Mouse (Mus musculus): ENCODE measurements around the gene Mybl2.

The Mybl2 gene

DNA sequence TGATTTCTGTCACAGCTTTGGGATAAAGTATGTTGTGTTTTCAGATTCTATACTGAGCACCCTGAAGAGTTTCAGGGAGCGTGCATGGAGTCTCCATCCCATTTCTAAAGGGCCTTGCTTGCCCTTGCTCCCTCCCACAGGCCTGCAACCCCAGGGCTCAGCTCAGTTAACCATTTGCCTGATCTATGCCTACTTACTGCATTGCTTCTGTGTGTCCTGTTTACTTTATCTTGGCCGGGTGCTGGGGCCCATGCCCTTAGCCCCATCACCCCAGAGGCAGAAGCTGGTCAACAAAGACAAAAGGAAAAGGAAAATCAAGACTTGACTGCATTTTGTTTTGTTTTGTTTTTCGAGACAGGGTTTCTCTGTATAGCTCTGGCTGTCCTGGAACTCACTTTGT is 17.1 kb downstream of the Mybl2 start:
- DNase-seq (ENCODE audit: low spot score in 2 of 2), result no peak

DNA sequence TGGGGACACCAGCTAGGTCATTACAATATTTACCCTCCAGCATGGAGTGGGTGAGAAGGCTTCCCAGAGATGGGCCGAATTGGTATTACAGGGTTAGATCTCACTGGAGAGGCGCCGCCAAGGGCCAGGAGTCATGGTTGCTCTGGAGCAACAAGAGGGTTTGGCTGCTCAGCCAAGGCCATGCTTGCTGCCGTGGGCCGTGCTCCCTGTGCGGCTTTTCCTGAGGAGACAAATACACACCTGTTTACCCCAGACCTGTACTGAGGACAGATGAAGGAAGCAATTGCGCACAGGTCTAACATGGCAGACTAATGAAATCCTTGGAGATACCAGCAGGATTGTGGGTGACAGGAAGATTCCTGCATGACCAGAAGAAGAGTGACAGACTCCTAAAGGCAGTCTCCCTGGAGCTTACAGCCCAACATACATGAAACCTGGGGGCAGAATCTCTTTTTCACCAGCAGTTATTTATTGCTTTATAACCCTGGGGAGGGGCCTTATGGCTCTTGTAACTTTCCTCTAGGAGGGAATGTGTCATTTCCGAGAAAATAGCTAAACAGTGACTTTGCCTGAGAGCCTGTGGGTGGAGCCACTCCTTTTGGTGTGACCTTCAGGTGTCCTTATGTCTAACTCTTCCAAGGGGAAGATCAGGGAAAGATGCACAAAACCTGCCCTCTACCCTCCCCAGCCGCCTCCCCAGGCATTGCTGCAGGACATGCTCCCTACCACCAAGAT is 18.7 kb downstream of the Mybl2 start:
- no peak for DNase-seq (ENCODE audit: low spot score in 2 of 2)

GRCm38 (mm10) chr2:163074006-163074405 is 19.5 kb downstream of the Mybl2 start:
- no peak for DNase-seq (ENCODE audit: low spot score in 2 of 2)

DNA sequence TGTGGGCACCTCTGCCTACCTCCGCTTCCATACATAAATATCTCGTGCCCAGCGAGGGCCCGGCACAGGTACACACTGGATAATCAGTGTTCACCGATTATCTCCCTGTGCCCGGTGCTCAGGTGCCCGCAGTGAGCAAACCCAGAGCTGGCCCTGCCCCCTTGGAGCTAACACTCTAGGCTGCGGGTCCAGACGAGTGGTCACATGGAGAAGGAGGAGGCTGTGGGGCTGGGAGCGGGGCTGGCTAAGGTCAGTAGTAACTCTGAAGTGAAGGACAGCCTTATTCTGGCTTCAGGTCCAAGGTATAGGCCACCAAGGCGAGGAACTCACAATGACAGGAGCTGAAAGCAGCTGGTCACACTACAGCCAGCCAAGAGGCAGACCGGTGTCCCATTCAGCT is 20.3 kb downstream of the Mybl2 start:
- no peak for DNase-seq (ENCODE audit: low spot score in 2 of 2)

DNA sequence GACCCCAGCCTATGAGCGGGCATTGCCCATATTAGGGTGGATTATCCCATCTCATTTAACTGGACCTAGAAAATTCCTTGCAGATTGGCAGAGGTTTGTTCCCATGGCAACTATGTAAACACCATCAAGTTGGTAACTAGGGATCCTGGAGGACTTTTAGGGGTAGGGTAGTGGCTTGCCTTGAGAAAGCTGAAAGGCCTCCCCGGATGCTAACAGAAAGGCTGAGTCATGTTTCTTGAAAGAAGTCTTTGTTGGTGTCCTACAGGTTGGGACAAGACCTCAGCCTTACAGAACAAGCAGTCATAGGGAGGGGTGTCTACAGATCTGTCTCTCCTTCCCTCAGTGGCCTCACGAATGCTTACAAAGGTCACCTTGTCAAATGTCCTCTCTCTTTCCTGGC is 20.7 kb downstream of the Mybl2 start:
- DNase-seq (ENCODE audit: low spot score in 2 of 2), result no peak

DNA sequence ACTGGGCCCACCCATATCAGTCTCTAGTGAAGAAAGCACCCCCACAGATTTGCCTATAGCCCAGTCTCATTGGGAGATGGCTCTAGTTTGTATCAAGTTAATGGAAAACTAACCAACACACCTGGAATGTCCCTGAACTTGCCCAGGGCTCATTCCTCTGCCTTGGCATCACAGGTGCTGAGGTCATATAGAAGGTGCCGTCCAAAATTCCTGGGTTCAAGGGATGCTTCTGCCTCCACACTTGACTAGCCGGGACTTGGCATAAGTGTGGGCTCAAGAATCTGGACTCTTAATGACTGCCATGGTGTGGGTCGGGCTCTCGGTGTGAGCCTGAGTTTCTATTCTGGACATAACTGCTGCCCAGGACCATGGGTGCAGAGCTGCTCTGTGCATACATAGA is 24.6 kb downstream of the Mybl2 start:
- DNase-seq (ENCODE audit: low spot score in 2 of 2), result no peak

DNA sequence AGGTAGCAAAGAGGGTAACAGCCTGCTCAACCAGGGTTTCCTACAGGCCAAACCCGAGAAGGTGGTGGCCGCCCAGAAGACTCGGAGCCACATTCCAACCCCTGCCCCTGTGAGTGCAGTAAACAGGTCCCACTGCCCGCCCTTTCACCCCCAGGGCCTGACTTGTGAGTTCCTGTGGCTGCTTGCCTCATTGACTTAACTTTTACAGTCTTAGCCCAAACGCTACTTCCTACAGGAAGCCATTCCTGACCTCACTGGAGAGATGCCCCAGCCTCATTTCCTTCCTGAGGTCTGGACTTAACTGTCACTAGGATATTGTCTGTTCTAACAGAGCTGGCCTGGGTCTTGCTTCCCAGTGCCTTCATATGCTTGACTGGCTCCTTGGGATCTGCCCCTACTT is 28.1 kb downstream of the Mybl2 start:
- no peak for DNase-seq (ENCODE audit: low spot score in 2 of 2)

- DNase-seq (ENCODE audit: low spot score in 2 of 2), result no peak
Measured at GRCm38 (mm10) chr2:163084519-163084918, 30.0 kb downstream of the Mybl2 start.

- no peak for DNase-seq (ENCODE audit: low spot score in 2 of 2)
Measured at GRCm38 (mm10) chr2:163085047-163085446, 30.6 kb downstream of the Mybl2 start.

DNA sequence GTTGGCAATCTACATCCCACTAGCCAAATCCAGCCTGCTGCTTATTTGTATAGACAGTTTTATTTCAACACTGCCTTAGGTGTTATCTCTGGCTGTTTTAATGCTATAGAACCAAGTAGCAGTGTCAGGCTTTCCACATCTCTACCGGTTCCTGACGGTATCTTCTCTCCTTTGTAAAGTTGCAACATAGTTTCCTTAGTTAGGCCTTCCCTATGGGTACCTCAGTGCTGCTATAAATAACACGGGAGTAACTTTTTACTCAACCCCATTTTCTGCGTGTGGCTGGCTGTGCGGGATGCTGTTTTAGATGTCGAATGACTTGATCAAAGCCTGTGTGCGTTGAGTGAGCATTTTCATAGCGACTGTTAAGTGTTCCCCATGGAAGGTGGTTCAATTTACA is 32.1 kb downstream of the Mybl2 start:
- DNase-seq (ENCODE audit: low spot score in 2 of 2), result no peak

- no peak for DNase-seq (ENCODE audit: low spot score in 2 of 2)
Measured at GRCm38 (mm10) chr2:163087728-163088127, 33.2 kb downstream of the Mybl2 start, which contains the start of gene Gtsf1l. Gene Gtsf1l, minus strand, starts transcription at chr2:163087855.

DNA sequence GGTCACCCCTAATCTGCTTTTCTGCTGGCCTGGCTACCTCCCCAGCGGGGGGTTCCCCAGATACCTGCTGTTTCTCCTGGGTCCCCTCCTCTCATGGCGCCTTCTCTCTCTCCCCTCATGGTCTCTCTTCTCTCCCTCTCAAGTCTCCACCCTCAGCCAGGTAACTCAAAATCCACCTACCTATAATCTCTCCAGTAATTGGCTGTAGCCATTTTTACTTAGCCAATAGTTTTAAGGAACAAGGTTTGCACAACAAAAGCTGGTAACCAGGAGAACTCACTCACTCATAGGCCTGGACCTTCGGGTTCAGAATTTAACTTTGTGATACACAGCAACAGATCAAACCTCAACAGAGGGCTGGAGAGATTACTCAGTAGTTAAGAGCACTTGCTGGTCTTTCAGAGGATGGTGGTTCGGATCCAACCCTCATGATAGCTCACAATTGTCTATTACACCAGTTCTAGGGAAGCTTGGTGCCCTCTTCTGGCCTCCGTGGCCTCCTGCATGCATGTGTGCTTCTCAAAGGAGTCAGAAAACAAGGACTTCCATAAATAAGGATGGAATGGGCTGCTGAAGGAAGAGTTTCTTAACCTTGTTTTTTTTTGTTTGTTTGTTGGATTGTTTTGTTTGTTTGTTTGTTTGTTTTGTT is 35.1 kb downstream of the Mybl2 start:
- no peak for DNase-seq (ENCODE audit: low spot score in 2 of 2)

DNA sequence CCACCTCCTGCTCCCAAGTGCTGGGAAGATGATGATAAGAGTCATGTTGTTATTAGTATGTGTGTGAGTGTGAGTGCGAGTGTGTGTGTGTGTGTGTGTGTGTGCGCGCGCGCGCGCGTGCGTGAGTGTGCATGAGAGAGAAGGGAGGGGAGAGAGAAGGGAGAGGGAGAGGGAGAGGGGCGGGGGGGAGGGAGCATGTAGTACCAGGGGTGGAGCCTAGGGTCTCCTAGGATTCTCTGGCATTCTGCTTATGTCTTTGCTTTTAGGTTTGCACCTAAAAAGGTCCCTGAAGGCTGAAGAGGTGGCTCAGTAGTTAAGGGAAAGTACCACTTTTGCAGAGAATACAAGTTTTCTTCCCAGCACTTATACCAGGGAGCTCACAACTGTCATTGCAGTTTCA is 40.4 kb downstream of the Mybl2 start:
- no peak for DNase-seq (ENCODE audit: low spot score in 2 of 2)

DNA sequence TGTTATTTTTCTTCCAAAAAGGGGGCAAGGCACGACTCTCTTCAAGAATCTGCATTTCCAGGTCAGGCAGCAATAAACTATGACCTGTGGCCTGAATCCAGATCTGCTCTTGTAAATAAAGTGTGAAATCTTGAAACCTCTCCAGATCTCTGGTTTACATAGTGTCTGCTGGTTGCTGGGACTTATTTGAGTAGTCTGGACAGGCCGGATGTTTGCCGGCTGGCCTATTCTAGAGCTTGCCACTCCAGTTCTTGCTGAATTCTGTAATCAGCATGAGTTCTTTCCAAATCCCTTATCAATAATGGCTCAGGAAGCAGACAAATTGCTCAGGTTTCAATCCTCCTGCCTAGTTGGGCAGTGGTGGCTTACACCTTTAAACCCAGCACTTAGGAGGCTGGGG is 41.3 kb downstream of the Mybl2 start:
- no peak for DNase-seq (ENCODE audit: low spot score in 2 of 2)

- no peak for DNase-seq (ENCODE audit: low spot score in 2 of 2)
Measured at GRCm38 (mm10) chr2:163099919-163100318, 45.4 kb downstream of the Mybl2 start.

- DNase-seq (ENCODE audit: low spot score in 2 of 2), result no peak
Measured at GRCm38 (mm10) chr2:163100551-163100950, 46.1 kb downstream of the Mybl2 start.

DNA sequence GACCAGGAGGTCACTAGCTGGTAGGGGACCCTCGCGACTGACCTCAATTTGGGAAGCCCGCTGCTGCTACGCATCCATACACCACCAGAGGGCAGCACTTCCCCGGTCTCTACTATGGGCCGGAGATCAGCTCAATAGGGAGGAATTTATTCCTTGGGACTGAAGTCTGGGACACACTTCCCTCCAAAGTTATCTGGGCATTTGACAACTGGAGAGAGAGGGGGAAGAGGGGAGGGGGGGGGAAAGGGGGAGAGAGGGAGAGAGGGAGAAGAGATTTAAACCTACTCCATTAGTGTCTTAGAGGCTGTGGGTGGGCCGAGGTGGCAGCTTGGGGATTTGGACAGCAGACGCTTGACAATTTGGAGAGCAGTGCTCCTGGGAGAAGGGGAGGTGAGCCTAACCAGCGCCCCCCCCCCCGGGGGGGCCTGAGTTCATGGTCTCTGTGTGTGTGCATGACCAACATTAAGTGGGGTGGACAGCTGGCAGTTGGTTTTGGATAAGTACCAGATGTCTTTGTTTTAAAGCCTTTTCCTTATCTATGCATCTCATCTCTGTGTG is 47.2 kb downstream of the Mybl2 start:
- peak; percentile 7 to 17 for DNase-seq (ENCODE audit: low spot score in 2 of 2)

DNA sequence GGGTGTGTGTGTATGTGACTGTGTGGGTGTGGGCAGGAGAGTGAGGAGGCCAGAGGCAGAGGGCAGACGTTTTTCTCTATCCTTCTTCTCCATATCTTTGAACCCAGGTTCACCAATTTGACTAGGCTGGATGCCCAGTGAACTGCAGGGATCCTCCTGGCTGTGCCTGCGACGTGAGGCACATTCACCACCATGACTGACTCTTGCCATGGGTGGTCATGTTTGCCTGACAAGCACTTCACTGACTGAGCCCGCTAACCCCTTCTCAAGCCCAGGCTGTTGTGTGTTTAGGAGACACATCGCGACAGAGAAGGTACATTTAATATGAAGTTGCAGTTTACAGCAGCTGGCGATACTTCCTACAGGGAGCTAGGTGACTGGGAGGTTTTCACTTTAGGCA is 47.7 kb downstream of the Mybl2 start:
- no peak for DNase-seq (ENCODE audit: low spot score in 2 of 2)

DNA sequence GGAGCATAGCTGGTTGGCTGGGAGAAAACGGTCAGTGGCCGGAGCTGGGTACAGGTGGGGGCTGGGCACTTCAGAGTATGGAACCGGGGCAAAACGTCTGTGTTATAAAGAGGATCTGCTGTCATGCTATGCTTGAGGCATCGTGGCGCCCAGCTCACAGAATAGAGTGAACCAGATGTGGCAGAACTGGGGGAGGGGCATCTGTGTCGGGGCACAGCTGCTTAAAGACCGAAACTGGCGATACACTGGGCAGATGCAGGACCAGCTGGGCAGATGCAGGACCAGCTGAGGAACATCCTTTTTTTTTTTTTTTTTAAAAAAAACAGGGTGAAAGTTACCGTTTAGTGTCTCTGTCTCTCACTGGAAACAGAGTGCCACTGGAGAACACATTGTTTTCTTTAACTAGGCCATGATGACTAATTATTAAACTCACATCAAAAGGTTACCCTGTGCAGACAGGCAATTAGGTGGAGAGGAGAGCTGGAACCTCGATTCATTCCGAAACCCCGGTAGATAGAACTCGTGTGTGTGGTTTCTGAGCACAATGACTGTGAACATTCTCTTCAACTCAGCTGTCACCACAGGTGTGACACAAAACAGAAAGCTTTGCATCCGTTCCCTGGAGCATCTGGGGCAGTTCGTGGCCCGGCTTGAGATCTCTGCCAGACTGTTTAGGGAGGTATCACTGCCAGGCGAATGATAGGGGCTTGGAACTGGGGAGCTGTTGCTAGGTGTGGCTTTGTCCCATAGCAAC is 48.6 kb downstream of the Mybl2 start:
- no peak for DNase-seq (ENCODE audit: low spot score in 2 of 2)

- no peak for DNase-seq (ENCODE audit: low spot score in 2 of 2)
Measured at GRCm38 (mm10) chr2:163104086-163104770, 49.7 kb downstream of the Mybl2 start.

- no peak for DNase-seq (ENCODE audit: low spot score in 2 of 2)
Measured at GRCm38 (mm10) chr2:163108385-163108784, 53.9 kb downstream of the Mybl2 start.

DNA sequence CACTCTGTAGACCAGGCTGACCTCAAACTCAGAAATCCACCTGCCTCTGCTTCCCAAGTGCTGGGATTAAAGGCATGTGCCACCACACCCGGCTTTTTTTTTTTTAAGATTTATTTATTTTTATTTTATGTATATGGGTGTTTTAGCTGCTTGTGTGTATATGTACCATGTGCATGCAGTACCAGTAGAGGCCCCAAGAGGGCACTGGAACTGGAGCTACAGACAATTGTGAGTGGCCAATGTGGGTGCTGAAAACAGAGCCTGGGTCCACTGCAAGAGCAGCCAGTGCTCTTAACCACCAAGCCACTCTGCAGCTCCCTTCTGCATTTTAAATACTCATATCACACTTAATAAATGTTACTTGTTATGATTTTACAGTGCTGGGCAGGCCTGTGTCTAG is 56.2 kb downstream of the Mybl2 start:
- no peak for DNase-seq (ENCODE audit: low spot score in 2 of 2)
